Mouse (Mus musculus) liver, embryonic 14.5 days (tissue): ENCODE results near the gene Tm9sf3.

Experiments used
- CTCF ChIP-seq: IDR thresholded peaks from 2 replicates; pipeline ENCODE4 v1.5.1; 2016; ENCODE audit warnings: antibody characterized with exemption, low read depth, control low read depth
- EP300 ChIP-seq: IDR thresholded peaks from 2 replicates; pipeline ENCODE4 v1.6.1; 2016; ENCODE audit warnings: antibody characterized with exemption, low read depth

DNA sequence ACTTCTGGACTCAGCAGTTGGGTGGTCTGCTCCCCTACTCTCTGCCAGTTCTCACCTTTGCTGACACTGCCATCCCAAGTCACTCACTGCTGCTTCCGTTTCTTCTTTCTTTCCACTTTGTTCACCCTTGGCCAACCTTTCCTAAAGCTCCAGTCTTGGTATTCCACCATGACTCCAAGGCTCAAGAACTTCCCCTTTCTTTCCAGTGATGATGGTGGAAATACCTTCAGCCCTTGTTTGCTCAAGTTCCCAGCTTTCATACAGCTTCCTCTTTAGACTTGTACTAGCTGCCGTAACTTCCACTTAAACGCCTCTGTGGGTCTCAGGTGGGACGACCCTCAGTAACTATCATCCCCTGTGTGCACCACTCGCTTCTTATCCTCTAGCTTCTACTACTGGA, 21.8 kb downstream of the Tm9sf3 start:
- TF ChIP-seq CTCF: no peak
- TF ChIP-seq EP300: no peak
